Mouse (Mus musculus): Measurements from ENCODE around the gene Wdr82.

Gene Wdr82

DNA sequence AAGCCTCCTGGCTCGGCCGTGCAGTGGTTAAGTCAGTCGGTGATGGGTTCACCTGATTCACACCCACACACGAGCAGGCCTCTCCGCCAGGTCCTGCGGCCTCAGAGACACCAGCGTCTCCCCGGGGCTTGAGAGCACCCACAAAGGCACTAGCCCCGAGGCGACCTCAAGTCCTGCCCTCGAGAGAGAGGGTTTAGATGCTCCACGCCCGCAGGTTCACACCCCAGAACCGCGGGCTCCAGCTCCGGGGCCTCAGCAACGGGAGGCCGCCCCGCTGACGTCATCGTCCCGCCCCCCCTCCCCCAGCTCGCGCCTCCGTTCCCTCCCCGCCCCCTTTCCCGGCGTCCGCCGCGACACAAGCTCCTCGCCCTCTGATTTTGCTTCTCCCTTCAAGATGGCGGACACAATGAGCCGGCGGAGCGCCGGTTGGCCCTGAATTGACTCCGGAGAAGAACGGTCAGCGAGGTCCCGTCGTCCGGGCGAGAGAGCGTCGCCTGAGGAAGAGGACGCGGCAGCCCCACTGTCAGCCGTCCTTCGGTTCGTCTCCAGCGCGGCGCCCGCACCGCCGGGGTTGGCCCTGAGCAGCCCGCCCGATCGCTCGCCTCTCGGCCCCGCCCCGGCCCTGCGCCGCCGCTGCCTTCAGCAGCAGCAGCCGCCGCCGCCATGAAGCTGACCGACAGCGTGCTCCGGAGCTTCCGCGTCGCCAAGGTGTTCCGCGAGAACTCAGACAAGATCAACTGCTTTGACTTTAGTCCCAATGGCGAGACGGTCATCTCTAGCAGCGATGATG lies at the start of gene Wdr82:
TSS of gene Wdr82 (plus strand) at position 373 of the 790 bp plus-strand sequence.
- DNase-seq (ENCODE audit: low spot score): peak; percentile 84

DNA sequence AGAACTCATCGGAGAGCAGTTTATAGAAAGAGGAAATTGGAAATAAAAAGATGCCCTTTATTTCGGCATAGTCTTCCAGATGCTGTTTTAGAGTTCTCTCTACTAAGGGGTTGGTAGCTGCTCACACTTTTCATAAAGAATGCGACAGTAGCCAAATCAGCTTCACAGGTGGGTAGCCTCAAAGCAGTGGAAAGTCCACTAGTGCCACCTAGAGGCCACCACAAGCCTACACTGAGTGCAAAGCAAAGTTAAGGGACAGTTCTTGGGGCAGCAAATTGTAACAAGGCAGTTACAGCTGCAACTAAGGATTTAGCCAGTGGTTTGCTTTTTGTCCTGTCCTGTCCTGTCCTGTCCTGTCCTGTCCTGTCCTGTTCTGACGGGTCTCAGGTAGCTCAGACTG lies 47.1 kb upstream of the Wdr82 start:
- DNase-seq (ENCODE audit: low spot score): no peak

DNA sequence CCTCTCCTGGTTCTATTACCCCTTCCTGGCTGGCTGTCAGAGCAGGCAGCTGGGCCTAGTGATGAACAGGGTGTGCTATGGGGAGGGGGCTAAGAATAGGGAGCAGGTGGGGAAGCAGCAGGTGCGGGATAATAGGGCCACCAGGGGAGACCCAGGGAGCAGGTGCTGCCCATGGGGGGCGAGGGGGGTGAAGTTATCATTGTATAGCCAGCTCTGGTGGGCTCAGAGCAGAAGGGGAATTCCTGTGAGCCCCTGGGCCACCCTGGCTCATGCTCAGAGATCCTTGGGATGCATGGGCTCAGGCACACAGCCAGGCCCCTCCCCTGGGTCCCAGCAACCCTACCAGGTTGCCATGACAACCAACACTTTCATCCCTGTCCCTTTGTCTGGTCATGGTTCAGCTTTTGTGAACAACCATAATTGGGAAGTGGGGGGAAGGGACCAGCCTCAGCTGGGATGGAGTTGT lies 43.9 kb upstream of the Wdr82 start:
- no peak for DNase-seq (ENCODE audit: low spot score)

DNA sequence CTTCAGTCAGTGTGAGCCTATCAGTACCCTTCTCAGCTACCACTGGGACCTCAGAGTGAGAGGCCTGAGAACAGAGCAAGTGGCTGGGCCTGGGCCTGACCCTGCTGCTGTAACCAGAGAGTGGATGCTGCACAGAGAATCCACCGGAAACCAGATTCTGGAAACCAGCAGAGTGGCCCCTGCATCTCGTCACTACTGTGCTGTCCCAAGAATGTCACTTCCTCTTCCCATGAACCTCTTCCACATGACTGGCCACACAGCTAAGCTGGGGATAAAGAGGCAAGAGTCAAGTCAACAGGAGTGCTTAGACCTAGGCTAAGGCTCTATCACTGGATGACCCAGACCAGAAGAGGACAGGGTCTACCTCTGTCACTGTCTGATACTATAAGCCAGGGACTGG lies 41.7 kb upstream of the Wdr82 start:
- DNase-seq (ENCODE audit: low spot score): no peak

DNA sequence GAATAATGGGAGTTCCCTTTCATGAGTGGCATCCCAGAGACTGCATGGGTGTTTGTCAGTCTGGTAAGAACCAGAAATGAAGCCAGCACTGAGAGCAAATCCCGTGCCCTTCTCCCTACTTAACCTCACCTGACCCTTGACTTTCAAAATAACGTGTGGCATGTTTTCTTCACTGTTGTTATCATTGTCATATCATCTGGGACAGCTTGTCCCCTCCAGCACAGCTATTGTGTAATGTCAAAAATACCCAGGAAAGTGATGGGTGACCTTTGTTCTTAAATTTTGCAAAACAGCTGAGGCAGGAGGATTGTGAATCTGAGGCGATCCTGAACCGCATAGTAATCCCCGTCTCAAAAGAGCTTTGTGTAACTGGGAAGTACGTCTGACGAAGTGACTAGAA lies 40.5 kb upstream of the Wdr82 start:
- DNase-seq (ENCODE audit: low spot score): no peak

DNA sequence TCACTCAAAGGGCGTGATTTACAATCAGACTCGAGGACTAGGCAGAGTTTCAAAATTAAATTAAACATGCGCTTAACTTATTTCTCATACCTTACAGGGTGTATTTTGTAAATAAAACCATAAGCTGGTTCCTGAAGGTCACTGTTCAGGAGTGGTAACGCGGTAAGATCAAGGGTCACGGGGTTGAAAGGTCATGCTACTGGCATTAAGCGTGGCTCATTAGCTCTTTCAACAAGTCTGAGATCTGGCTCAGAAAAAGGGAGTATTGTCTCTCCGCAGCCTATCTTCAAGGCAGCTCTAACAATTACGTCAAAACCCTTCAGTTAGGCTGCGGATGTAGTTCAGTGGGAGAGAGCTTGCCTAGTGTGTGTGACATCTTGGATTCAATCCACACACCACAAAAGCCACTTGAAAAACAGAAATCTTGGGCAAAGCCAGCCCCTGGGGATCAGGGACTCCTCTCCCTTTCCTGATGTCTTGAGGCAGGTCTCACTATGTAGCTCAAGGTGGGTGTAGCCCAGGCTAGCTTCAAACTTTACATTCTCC lies 33.0 kb upstream of the Wdr82 start:
- no peak for DNase-seq (ENCODE audit: low spot score)

DNA sequence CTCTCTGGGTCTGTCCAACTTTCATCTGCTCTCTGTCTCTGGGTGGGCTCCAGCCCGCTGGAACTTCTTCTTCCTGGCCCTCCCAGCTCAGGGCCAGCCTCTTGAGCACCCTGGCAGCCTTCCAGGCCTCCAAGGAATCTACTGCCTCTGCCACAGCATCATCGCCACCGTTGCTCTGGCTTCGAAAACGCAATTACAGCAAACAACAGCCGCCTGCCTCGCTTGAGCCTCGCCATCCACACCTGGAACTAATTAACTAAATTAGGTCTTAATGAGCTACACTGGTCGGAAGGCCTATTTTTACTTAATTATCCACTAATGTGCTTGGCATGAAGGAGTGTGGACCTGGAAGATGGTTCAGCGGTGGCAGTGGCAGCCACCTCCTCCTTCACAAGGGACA lies 31.0 kb upstream of the Wdr82 start:
- DNase-seq (ENCODE audit: low spot score): no peak

DNA sequence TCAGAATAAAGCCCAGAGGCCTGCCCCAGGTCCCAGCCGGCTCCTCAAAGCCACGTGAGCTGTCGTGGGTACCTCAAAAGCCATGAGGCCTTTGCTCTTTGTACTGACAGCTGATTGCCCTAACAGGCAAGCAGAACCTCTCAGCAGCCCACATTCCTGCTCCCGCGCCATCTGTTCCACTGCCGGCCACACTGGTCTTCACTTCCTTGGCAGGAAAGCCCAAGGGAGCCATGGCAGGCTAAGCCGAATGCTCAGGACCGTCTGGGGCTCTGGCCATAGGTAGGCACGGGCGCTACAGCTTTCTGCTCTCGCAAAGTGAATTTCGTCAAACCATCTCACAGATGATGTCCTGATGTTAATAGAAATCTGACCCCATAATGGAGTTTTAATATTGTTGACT lies 28.8 kb upstream of the Wdr82 start:
- no peak for DNase-seq (ENCODE audit: low spot score)

DNA sequence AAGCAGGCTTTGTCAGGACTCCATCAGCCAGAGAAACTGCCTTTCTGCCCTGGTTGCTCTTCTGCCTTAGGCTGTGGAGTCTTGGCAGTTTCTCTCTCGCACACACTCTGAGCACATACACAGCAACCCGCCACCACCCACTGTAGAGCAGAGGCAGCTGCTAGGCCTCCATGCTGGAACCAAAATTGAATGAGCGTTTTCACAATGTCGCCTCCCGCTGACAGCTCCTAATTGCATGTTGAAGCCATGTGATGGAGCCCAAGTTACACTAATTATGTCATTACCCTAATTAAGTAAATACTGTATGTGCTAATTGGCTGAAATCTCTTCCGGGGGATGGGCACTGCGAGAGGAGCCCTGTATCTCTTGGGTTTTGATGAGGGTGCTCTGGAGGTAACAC lies 26.6 kb upstream of the Wdr82 start:
- no peak for DNase-seq (ENCODE audit: low spot score)

DNA sequence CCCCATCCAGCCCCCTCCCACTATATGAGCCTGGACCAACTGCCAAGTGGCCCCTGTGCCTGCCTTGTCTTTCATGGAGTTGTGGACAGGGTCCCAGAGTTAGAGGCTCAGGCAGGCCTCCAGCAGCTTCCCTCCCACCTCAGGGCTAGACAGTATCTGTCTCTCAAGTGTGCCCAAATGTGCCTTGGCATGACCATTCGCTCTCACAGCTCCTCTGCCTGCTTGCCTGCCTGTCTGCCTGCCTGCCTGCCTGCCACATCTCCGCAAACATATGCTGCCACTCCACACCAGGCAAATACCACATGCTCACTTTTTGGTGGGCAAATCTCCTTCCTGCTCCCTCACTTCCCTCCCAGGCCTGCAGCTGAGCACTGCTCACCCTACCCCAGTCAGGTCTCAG lies 25.1 kb upstream of the Wdr82 start:
- no peak for DNase-seq (ENCODE audit: low spot score)

DNA sequence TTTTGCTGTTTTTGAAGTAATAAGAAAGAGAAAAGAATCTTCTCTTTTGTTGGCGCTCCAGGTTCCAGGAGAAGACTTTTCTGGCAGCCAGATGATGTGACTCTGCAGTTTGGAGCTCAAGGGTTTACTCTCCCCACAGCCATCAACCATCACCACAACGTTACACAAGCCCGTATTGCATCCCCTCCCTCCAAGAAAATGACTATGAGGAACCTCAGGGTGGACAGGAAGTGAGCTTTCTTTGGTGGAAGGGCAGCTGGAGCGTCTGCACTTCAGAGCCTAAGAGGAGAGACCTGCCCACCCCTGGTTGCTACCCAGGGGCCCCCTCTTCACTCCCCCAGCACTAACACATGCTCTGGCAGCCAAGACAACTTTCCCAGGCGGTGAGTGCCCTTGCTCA lies 23.4 kb upstream of the Wdr82 start:
- DNase-seq (ENCODE audit: low spot score): no peak

DNA sequence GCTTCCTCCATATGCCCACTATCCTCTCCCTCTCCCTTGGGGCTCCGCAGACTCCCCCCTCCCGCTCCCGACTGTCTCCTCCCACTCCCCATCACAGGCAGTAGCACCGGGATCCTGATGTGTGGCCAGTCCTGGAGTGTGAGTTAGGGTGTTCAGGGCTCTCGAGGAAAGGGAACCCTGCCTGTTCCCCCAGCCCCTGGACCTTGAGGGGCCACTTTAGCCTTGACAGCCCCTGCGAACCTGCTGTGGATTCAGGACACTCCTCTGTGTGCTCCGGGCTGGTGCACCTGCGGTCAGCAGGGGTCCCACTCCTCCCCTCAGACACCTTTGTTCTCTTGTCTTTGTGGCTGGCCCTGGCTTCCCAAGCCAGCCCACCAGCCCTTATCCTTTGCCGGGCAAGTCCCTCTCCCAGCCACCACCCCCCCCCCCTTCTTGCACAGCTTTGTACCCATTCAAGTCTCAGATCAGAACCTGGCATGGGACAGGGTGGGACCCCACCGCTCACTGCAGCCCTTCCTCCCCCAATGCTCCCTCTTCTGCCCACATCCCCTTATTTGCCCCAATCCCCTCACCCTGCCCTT lies 22.8 kb upstream of the Wdr82 start:
- no peak for DNase-seq (ENCODE audit: low spot score)

DNA sequence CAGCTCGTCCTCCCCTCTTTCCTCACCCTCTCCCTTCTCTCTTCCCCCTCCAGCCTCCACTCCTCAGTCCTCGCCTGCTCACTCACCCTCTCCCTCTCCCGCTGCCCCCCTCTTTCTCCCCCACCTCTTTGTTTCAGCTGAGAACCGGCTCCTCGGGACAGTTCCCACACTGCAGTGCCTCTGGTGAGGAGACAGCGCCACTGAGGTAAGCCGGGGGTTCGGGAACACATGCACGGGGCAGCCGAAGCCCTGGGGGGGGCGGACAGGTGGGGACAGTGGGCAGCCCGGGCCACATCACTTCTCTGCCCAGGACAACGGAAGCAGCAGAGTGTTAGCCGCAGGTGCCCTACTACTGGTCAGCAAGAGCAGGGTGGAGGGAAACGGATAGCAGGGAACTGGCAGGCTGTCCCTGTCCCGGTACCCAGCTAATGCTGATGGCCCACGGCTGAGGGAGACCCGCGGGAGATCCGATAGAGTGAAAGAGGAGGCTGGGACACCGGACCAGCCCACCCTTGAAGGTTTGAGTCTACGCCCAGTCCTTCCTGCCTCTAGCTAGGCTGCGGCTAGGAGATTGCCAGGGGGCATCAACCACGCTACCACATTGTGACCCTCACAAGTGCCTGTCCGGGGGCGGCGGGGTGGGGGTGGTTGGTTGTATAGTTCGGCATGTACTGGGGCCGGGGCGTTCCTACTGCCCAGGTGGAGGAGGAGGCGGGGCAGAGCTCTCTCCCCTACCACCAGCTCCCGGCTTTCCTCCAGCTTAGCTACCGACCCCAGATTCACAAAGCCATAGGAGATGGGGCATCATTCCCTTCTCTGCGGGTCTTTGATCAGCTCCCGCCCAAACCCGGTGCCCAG lies 22.0 kb upstream of the Wdr82 start:
- no peak for DNase-seq (ENCODE audit: low spot score)

DNA sequence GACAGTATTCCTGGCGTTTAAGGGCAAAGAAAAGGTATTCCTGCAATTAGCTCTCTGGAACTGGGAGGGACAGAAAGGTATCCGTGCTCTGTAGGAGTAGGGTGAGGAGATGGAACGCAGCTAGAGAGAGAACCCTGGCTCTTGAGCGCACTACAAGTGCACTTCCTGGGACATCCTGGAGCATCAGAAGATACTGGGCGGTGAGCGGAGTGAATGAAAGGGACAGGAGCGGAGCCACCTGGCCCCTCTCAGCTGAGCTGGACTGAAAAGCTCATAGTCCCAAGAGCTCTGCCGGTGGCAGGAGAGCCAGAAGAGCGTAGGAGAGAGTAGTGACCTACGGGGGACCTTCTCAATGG lies 21.4 kb upstream of the Wdr82 start:
- DNase-seq (ENCODE audit: low spot score): no peak

DNA sequence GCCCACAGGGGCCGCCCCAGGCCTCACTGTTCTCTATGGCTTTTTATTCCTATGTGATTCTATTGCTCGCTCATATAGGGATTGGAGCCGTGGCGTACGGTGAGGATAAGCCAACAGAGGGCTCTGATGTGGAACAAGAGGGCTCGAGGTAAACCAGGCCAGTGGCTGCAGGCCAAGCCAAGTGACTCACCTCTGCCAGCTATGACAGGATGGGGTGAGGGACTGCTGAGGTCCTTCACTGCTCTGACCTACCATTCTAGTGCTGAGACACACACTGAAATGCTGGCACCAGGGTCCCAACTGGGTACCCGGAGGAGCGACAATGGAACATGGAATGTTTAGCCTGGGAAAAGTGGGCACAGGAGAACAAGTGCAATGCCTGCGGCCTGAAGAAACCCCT lies 16.6 kb upstream of the Wdr82 start:
- no peak for DNase-seq (ENCODE audit: low spot score)

DNA sequence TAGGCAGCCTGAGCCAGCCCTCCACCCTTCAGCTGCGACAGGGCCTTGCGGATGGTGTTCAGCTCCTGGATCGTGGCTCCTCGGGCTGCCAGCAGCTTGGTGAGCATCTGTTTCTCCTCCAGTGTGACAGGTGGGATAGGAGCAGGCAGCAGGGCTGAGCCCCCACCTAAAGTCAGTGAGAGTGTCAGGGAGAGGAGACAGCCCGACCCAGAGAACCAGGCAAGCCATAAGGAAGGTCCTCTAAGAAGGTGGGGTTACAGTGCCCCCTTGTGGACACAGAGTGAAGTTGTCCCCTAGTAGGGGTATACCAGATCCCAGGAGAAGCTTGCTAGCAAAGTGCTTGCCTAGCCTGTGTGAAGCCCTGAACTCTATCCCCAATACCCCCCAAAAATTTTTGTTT lies 14.3 kb upstream of the Wdr82 start:
- peak; percentile 35 for DNase-seq (ENCODE audit: low spot score)

DNA sequence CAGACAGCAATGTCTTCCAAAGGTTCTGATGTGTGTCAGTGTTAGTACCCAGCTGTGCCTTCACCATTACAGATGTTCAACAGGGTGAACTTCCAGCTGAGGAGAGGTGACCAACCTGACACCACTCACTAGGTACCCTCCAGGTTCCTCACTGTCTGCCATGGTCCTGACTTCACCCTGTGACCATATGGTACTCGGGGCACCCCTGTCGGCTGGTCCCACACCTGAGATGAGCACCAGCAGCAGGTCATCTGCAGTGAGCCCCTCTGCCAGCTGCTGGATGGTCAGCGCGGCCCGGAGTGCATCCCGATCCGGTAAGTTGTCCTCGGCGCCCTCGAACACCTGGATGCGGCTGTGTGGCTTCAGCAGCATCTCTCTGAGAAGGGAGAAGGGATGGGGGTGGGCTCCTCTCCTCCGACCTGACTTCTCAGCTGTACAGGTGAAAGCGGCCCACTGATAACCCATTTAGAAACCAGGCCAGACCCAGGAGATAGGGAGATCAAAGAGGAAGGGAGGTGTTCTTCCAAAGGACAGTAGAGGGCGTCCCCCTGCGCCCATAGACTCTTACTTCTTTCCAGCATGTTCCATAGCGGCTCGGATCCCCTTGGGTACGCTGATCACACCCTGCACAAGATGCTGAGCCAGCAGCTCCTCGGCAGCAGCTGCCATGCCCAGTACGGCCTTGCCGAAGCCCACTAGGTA lies 13.7 kb upstream of the Wdr82 start:
- no peak for DNase-seq (ENCODE audit: low spot score)

DNA sequence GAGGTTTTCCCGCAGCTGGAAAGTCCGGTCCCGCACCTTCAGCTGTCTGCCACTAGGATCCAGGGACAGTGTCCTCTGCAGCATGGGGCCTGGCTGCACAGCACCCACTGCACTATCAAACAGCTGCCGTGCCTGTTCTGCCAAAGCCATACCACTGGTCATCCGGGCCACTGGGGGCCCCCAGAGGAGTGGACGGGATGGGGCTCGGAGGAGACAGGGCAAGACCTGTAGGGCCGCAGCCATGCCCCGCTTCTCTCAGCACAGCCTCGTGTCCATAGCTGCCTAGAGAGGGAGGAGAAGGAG lies 13.2 kb upstream of the Wdr82 start:
- no peak for DNase-seq (ENCODE audit: low spot score)

DNA sequence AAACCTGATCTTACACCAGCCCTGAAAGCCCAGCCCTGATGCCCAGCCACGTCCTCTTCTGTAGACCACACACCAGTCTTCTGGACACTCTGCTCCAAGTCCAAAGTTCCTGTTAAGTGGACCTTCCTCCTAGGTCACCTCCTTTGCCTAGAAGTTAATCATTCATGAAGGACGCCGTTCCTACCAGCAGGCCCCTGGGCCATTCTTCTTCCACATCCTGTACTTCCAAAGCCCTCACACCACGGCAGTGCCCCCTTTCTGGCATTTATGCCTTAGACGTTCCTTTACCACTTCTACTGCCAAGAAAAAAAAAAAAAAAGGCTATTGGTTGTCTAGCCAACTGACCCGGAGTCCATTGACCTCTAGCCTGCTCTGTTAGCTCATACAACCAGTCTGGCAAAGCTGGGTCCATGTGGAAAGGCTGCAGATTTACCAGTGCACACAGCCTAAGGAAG lies 12.7 kb upstream of the Wdr82 start, which contains the start of gene Glyctk:
TSS of gene Glyctk (minus strand) at position 102 of the 455 bp plus-strand sequence.
- no peak for DNase-seq (ENCODE audit: low spot score)

DNA sequence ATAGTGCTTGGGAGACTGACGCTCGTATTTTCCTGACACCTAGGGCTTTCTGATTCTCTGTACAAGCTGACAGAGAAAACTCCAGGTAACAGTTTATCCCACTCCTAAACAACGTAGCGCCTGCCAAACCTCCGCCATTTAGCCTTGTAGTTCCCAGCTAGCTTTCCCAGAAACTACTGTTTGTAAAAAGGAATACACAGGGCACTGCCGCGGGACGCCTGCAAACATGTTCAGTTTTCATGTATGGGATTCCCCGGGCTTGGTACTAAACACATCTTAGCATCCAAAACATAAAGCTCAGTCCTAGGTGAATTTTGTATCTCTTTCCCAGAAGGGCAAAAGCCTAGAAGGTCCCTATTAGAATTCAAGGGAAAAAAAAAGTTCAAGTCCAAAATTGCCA lies 11.5 kb upstream of the Wdr82 start:
- no peak for DNase-seq (ENCODE audit: low spot score)

DNA sequence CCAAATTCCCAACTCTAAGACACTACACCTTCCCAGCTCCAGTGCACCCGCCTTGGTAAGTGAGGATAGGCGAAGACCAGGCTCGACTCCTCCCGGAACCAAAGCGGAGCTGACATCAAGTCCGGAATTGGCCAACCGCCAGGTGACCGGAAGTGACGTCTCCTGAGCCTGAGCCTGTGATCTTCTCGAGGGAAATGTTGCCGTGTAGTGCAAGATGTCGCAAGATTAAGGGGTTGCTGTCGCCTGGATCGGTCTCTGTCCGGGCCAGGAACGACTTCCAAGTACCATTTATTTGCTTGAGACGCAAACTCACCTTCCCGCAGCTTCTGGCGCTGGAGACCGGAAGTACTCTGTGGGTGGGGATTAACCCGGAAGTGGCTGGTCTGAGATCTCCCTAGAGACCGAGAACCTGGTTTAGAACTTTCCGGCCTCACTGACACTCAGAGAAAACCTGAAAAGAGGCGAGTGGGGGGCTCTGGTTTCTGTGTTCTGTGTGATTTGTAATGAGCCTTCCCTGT lies 10.9 kb upstream of the Wdr82 start:
- DNase-seq (ENCODE audit: low spot score): peak; percentile 76

DNA sequence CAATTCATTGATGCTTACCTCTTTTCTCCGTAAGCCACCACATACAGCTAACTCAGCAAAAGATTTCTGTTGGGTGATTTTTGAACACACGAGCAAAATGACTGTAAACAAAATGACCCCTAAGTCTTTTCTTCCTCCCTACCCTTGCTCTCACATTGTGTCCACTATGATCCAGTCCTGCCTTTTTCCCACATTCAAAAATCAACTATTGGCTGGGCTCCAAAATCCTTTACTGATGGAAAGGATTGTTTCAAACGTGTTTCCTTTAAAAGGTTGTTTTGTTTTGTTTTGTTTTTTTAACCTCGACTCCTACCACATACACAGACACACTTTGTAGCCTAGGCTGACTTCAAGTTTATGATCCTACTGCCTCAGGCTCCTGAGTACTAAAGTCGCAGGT lies 10.3 kb upstream of the Wdr82 start:
- DNase-seq (ENCODE audit: low spot score): no peak
